Mouse (Mus musculus) heart, adult 8-10 months (tissue): Measurements from ENCODE around the gene Grap2. TPM values are rescaled to one million over a fixed set of nuclear protein-coding genes. Genes with fewer than 3 reads are reported as not detected.

Experiments used
- DNase-seq: peaks from one replicate; pipeline ENCODE4 v3.0.0; 2022; ENCODE audit warnings: low spot score
- microRNA-seq: library from miRNA; unstranded; fragments of <30 nt; microRNA quantifications from one replicate; pipeline ENCODE4 v1.2.0, GENCODE M21; 2022
- total RNA-seq, 4 experiments: library from RNA; stranded (reverse); gene quantifications; 2 replicates each; pipeline ENCODE4 v1.2.4; 2022

Gene Grap2
- total RNA-seq, 4 experiments from 2014 or later = 0.41 to 1.2 (median 0.78) TPM

GRCm38 (mm10) chr15:80682343-80682742 lies 109.9 kb downstream of the Grap2 start:
- DNase-seq = no peak

- no peak for DNase-seq
Measured at GRCm38 (mm10) chr15:80683151-80683550, 110.8 kb downstream of the Grap2 start.

DNA sequence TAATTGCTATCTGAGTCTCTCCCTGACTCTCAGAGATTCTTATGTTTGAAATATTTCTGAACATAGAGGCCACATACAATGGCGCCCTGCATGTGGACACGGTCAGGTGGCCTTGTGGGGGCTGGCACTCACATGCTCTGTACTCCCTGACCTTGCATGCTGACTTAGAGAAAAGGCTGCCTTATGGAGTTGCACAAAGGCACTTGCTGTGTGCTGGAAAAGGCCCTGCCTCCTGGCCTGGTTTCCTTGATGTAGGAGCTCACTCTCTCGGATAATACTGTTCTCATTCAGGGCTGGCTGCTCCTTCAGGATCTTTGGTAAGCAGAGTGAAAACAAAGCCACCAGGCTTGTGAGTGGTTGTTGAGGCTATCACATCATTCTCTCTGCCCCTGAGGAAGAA lies 111.6 kb downstream of the Grap2 start:
- DNase-seq = no peak

GRCm38 (mm10) chr15:80684786-80685602 lies 112.6 kb downstream of the Grap2 start:
- DNase-seq = no peak

DNA sequence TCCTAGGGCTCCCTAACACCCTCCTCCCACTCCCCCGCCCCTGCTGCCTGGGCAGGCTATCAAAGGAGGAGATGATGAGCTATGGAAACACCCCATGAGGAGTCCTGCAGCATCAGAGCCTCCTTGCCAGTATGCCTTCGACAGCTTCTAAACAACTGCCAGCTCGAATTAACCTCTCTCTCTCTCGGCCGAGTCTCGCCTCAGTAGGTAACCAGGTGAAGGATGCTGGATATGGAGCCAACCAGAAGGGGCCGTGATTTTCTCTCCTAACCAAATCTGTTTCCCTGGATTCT lies 113.2 kb downstream of the Grap2 start:
- DNase-seq = no peak

DNA sequence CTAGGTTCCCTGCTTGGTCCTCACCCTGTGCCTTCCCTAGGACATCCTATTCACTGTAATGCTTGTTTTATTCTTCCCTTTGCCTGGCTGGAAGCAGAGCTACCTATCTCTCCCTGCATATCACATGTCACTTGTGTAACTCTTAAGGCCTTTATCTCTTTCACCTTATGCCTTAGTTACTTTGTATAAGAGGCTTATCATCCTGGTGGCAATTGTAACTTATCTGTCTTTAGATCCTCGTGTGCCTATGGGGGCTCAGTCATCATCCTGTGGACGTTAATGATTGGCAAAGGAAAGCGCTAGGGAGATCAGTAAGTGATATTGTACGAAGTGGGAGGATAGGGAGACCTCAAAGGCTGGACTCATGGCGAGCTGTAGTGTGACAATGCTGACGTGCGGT lies 116.1 kb downstream of the Grap2 start:
- no peak for DNase-seq

DNA sequence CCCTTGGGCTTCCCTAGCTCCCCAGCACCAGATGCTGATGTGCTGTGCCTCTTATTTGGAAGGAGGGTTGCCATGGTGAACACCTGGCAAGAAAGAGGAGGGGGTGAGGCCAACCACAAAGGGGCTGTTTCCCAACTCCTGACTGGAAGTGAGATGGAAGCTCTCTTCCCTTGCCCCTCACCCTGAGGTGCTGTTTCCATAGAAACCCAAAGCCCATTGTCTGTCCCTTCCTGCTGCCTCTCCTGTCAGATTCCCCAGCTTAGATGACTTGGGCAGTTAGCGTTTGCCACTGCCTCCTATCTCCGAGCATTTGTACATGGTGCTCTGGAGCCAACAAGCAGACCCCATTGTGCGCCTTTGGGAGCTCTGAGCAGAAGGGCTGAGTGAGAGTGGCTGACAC lies 121.1 kb downstream of the Grap2 start:
- no peak for DNase-seq

GRCm38 (mm10) chr15:80694125-80694910 lies 121.9 kb downstream of the Grap2 start:
- no peak for DNase-seq

DNA sequence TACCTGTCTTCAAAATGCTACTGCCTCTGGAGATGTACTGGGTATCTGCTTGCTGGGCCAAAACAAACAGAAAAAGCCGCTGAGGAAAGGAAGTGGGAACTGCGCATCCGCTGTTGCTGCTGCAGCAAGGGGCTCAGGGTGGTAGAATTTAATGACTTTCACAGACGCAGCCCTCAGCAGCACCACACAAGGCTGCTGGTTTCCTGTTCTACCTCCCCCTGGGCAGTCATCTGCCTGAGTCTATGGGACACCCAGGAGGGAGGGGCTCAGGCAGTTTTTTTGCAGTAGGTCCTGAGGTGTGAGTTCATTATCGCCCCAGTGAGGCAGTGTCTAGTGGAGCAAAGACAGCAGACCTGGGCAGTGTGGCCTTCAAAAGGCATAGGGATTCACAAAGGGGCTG lies 125.2 kb downstream of the Grap2 start:
- no peak for DNase-seq

- DNase-seq = no peak
Measured at GRCm38 (mm10) chr15:80701481-80702257, 129.3 kb downstream of the Grap2 start.

Small RNA genes lying within 50 kb of the gene (microRNA-seq; reads per million reads assigned to microRNA genes)
- gene Mir6957 = not detected

Other genes starting within 250 kb of the Grap2 start
- gene Enthd1, start 7.4 kb upstream of the Grap2 start, total RNA-seq = not detected
- under 1 TPM in 1 of 4 experiments, not detected in 3; 0.09 TPM for gene Fam83f, start 99.3 kb downstream of the Grap2 start, total RNA-seq
- 10 to 100 TPM; 48.4 to 52.2 (median 48.9) TPM for gene Tnrc6b, start 138.7 kb downstream of the Grap2 start, total RNA-seq